Mouse (Mus musculus): ENCODE results near the gene Nubpl.

DNA sequence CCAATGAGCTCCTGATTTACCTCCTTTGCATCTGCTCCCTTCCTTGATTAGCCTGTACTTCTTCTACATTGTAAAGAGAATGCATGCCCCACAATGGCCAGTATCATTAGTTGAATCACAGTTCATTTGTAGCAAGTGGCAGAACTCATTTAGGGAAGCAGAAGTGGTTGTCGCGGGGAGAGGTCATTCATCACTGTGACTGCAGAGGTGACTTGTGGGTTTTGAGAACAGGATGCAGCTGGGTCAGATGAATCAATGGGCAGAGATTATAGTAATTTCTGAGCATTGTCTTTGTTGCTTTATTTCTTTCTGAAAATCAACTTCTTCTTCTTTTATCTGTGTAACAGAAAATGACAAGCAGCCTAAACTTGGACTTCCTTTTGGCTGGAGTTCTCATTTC lies 48.2 kb upstream of the Nubpl start:
- TF ChIP-seq ZNF384 (IDR thresholded peaks at IDR 0.05; ENCODE audit: low read depth, low read length): no peak
- no peak for TF ChIP-seq ZC3H11A (IDR thresholded peaks at IDR 0.05; ENCODE audit: borderline replicate concordance, low read depth, low read length)
- TF ChIP-seq MAFK (IDR thresholded peaks at IDR 0.05; ENCODE audit: insufficient read depth, low read depth, low read length): no peak
- no peak for TF ChIP-seq HCFC1 (IDR thresholded peaks at IDR 0.05; ENCODE audit: borderline replicate concordance, insufficient read depth, low read length)
- TF ChIP-seq CHD2 (IDR thresholded peaks at IDR 0.05; ENCODE audit: low read depth, low read length): no peak
